Mouse (Mus musculus) C2C12 (cell line): ENCODE measurements around the gene Hspa1b. TPM values are rescaled to one million over a fixed set of nuclear protein-coding genes. Genes with fewer than 3 reads are reported as not detected.

Experiments used
- H3K27me3 ChIP-seq: one replicate; pipeline ENCODE4 v1.6.1; 2011; ENCODE audit not compliant: control insufficient read depth, insufficient read depth, insufficient read length
- H3K36me3 ChIP-seq: one replicate; pipeline ENCODE4 v1.6.1; 2011; ENCODE audit not compliant: control insufficient read depth, insufficient read depth
- H3K4me3 ChIP-seq: one replicate; pipeline ENCODE4 v1.5.1; 2011; ENCODE audit warnings: mild to moderate bottlenecking, control low read depth; ENCODE audit not compliant: poor library complexity, insufficient read depth, severe bottlenecking
- H3K79me2 ChIP-seq: one replicate; pipeline ENCODE4 v1.6.1; 2011; ENCODE audit not compliant: control insufficient read depth, insufficient read depth
- H3K79me3 ChIP-seq: one replicate; pipeline ENCODE4 v1.6.1; 2011; ENCODE audit warnings: low read depth, control low read depth
- H3ac ChIP-seq: one replicate; pipeline ENCODE3; 2011; ENCODE audit warnings: low read depth; ENCODE audit not compliant: control insufficient read depth, insufficient read length
- CEBPB ChIP-seq: IDR thresholded peaks from one replicate; pipeline ENCODE4 v1.6.1; 2011; ENCODE audit warnings: low read depth, mild to moderate bottlenecking, control low read depth, moderate library complexity
- CTCF ChIP-seq: IDR thresholded peaks from one replicate; pipeline ENCODE4 v1.5.1; 2011; ENCODE audit not compliant: control insufficient read depth, insufficient read depth, insufficient read length
- FOSL1 ChIP-seq: IDR thresholded peaks from one replicate; pipeline ENCODE4 v1.8.0; 2011; ENCODE audit warnings: mild to moderate bottlenecking, low read length; ENCODE audit not compliant: poor library complexity, insufficient read depth, severe bottlenecking
- MAX ChIP-seq: IDR thresholded peaks from one replicate; pipeline ENCODE4 v1.6.1; 2011; ENCODE audit warnings: mild to moderate bottlenecking, control low read depth
- MYOD1 ChIP-seq: IDR thresholded peaks from one replicate; pipeline ENCODE4 v1.6.1; 2011; ENCODE audit warnings: low read depth; ENCODE audit not compliant: control insufficient read depth, insufficient read length
- MYOG ChIP-seq: IDR thresholded peaks from one replicate; pipeline ENCODE4 v1.6.1; 2011; ENCODE audit not compliant: control insufficient read depth, insufficient read length; ENCODE audit errors: extremely low read depth
- USF1 ChIP-seq: IDR thresholded peaks from one replicate; pipeline ENCODE4 v1.6.1; 2011; ENCODE audit warnings: low read depth, mild to moderate bottlenecking, control low read depth, moderate library complexity
- polyA plus RNA-seq: library from polyadenylated mRNA; unstranded; fragments of >200 nt; fragmentation: generic; extraction: Trizol; gene quantifications from one replicate; pipeline ENCODE4 v1.2.1, GENCODE M21; 2012; ENCODE audit warnings: missing spikeins

The Hspa1b gene
- polyA plus RNA-seq, 1 experiment: 22.6 TPM

DNA sequence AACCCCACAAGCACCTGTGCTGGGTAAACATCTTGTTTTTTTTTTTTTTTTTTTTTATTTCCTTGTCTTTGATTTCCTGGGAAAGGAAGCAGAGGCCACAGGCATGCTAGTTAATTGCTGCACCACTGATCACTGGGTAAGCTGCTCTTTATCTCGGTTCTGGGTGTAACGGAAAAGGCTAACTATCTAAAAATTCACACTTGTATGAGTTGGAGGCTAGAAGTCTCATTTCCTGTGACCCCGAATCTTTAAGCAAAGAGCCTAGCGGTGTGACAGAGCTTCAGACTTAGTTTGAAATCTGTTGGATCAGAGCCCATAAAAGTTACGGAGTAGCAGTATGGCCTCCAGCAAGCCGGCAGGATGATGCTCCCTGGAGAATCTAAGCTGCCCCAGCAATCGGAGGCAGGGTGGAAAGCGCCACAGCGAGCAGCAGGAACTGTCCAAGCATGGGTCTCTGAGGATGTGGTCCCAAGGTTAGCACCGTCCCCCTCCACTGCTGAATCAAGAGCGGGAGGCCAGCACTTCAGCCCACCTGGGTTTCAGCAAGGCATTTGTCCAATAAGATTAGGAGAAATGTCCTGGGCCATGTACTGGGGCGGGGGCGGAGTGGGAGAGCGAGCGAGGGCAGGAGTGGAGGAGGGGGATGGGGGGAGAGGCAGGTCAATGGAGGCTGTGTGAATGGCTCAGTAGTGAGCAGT, 17.5 kb downstream of the Hspa1b start:
- Histone ChIP-seq H3K79me2 (no peaks in the 10 kb centered on the region), H3K79me3 (no peaks in the 10 kb centered on the region), H3ac (no peak overlapping the region), H3K36me3 (no peaks in the 10 kb centered on the region), H3K27me3 (no peaks in the 10 kb centered on the region), H3K4me3 (no peak overlapping the region)
- TF ChIP-seq MAX: no peak
- TF ChIP-seq FOSL1: no peak
- no peak for TF ChIP-seq MYOG
- no peak for TF ChIP-seq MYOD1
- no peak for TF ChIP-seq CTCF
- no peak for TF ChIP-seq CEBPB
- no peak for TF ChIP-seq USF1

- no peaks in the 10 kb centered on the region for H3K79me2 ChIP-seq
- no peak overlapping the region for H3K4me3 ChIP-seq
- no peaks in the 10 kb centered on the region for H3K36me3 ChIP-seq
- H3K79me3 ChIP-seq: no peaks in the 10 kb centered on the region
- H3K27me3 ChIP-seq: no peaks in the 10 kb centered on the region
- TF ChIP-seq CTCF (no peak), MYOD1 (no peak)
- no peak overlapping the region for H3ac ChIP-seq
These were observed 21.0 kb downstream of the Hspa1b start for GRCm38 (mm10) chr17:34937960-34938505.

DNA sequence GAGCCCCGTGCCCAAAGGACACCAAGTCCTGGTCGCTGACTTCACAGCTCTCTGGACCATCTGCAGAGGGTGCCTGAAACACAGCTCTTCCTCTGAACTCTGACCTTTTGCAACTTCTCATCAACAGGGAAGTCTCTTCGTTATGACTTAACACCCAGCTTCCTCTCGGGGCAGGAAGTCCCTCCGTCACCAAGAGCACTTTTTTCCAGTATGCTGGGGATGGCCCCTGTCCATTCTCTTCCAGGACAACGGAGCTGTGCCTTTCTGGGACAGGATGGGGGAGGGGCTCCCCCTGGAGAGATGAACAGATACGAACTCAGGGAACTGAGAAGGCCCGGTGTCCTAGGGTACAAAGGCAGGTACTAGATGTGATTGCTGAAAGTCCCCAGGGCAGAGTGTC, 24.2 kb downstream of the Hspa1b start:
- Histone ChIP-seq H3K79me2 (no peaks in the 10 kb centered on the region), H3K4me3 (no peak overlapping the region), H3ac (no peak overlapping the region), H3K36me3 (no peaks in the 10 kb centered on the region), H3K27me3 (no peaks in the 10 kb centered on the region), H3K79me3 (no peaks in the 10 kb centered on the region)
- no peak for TF ChIP-seq CTCF
- TF ChIP-seq CEBPB: no peak
- TF ChIP-seq FOSL1: no peak
- TF ChIP-seq MYOG: no peak
- TF ChIP-seq MAX: no peak
- TF ChIP-seq MYOD1: no peak
- no peak for TF ChIP-seq USF1

- Histone ChIP-seq H3K4me3 (no peak overlapping the region), H3K27me3 (no peaks in the 10 kb centered on the region)
These were observed 25.0 kb downstream of the Hspa1b start for GRCm38 (mm10) chr17:34934031-34934430.

GRCm38 (mm10) chr17:34932287-34932686, 26.8 kb downstream of the Hspa1b start:
- Histone ChIP-seq H3K79me3 (no peaks in the 10 kb centered on the region), H3K27me3 (no peaks in the 10 kb centered on the region), H3K79me2 (no peaks in the 10 kb centered on the region), H3K36me3 (no peaks in the 10 kb centered on the region), H3ac (no peak overlapping the region), H3K4me3 (no peak overlapping the region)
- no peak for TF ChIP-seq CTCF
- no peak for TF ChIP-seq CEBPB
- TF ChIP-seq FOSL1: no peak
- no peak for TF ChIP-seq MYOD1
- no peak for TF ChIP-seq USF1
- TF ChIP-seq MAX: no peak
- no peak for TF ChIP-seq MYOG

More at GRCm38 (mm10) chr17:34934031-34934430, 25.0 kb downstream of the Hspa1b start:
- Histone ChIP-seq H3ac (no peak overlapping the region), H3K36me3 (no peaks in the 10 kb centered on the region), H3K79me2 (no peaks in the 10 kb centered on the region), H3K79me3 (no peaks in the 10 kb centered on the region)
- TF ChIP-seq MYOG: no peak

DNA sequence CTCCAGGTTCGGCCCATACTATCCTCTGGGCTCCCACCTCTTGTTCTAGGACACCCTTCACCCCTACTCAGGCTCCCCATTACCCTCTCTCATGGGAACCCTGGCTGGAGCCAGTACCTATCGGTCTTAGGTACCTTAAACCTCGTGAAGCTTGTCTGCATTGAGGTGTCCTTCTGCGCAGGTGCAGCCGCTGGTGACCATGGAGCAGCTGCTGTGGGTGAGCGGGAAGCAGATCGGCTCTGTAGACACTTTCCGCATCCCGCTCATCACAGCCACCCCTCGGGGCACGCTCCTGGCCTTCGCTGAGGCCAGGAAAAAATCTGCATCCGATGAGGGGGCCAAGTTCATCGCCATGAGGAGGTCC, 27.3 kb downstream of the Hspa1b start:
- Histone ChIP-seq H3K79me2 (no peaks in the 10 kb centered on the region), H3K36me3 (no peaks in the 10 kb centered on the region), H3K4me3 (peak overlapping the region; percentile 55), H3ac (peak overlapping the region; percentile 64), H3K27me3 (no peaks in the 10 kb centered on the region), H3K79me3 (no peaks in the 10 kb centered on the region)
- TF ChIP-seq MAX: no peak
- TF ChIP-seq CTCF: no peak
- TF ChIP-seq FOSL1: no peak
- no peak for TF ChIP-seq MYOG
- no peak for TF ChIP-seq MYOD1
